Comparison of ENCODE assay signal across 12 mouse cellular contexts in genomic region chr10:4325562-4325961, GRCm38 (mm10). TPM values are rescaled to one million over a fixed set of nuclear protein-coding genes. Genes with fewer than 3 reads are reported as not detected.
A peak's percentile ranks its signal among the peaks of the same experiment; 100 is the strongest.
DNase-seq lines count a peak whose midpoint lies in the region; ATAC-seq and TF ChIP-seq lines count a peak whose summit lies in the region.
"Had no signal": no experiment of that assay in that cellular context is flagged by ENCODE, and none has a peak within 500 bp of the region (broad histone marks: within the 10 kb centered on the region; RNA-seq: fewer than 3 reads in every experiment).

No protein-coding gene starts in this region.

- peak overlapping the region; percentile 41; the same call in 1 of the 2 replicates for H3K27ac ChIP-seq in embryonic facial prominence, embryonic 12.5 days
- H3K27ac ChIP-seq in embryonic facial prominence, embryonic 10.5 days (replicated peaks) = no peak overlapping the region
- no peak overlapping the region for H3K27ac ChIP-seq in kidney, postnatal 0 days
- H3K27ac ChIP-seq in kidney, adult 2 months (ENCODE audit: insufficient read depth, low read depth, low read length) = no peak overlapping the region
- H3K27ac ChIP-seq in MEL (ENCODE audit: control insufficient read depth, low read depth, low read length) = no peak overlapping the region
- H3K27ac ChIP-seq in lung, postnatal 0 days (ENCODE audit: low read length) = 0 out of 2 replicates have a peak overlapping the region, but pooled peaks have one; percentile 21
- no peak overlapping the region for H3K27ac ChIP-seq in forebrain, embryonic 13.5 days

- TF ChIP-seq POLR2A in kidney, adult 2 months (IDR thresholded peaks at IDR 0.05; ENCODE audit: low read depth, low read length) = no peak
- TF ChIP-seq POLR2A in MEL (IDR thresholded peaks at IDR 0.05; ENCODE audit: control insufficient read depth in 1 of 2, insufficient read depth in 1 of 2, low read depth in 1 of 2, low read length in 2 of 2, poor library complexity in 1 of 2) = no peak

- H3K9ac ChIP-seq in embryonic facial prominence, embryonic 12.5 days = no peak overlapping the region
- H3K9ac ChIP-seq in kidney, postnatal 0 days (ENCODE audit: low read depth, low read length) = no peak overlapping the region
- no peak overlapping the region for H3K9ac ChIP-seq in MEL (ENCODE audit: control insufficient read depth, low read depth, low read length, poor library complexity, severe bottlenecking)
- H3K9ac ChIP-seq in lung, postnatal 0 days (replicated peaks; ENCODE audit: low read depth) = no peak overlapping the region; the same call in 1 of the 2 replicates
- no peak overlapping the region for H3K9ac ChIP-seq in forebrain, embryonic 13.5 days

- peaks cover 8% of the 10 kb centered on the region; the same call in 1 of the 2 replicates for H3K4me1 ChIP-seq in embryonic facial prominence, embryonic 12.5 days
- peaks cover 4% of the 10 kb centered on the region; the same call in 1 of the 2 replicates for H3K4me1 ChIP-seq in embryonic facial prominence, embryonic 10.5 days
- 0 out of 2 replicates have a peak, but pooled peaks cover 4% of the 10 kb centered on the region for H3K4me1 ChIP-seq in kidney, postnatal 0 days (replicated peaks; ENCODE audit: insufficient read depth, low read length)
- H3K4me1 ChIP-seq in kidney, adult 2 months (ENCODE audit: control insufficient read depth, insufficient read depth, low read length) = no peaks in the 10 kb centered on the region
- no peaks in the 10 kb centered on the region for H3K4me1 ChIP-seq in MEL (ENCODE audit: control insufficient read depth in 1 of 2, insufficient read depth in 2 of 2, low read length in 2 of 2)
- H3K4me1 ChIP-seq in lung, postnatal 0 days (ENCODE audit: insufficient read depth, low read depth, low read length) = no peaks in the 10 kb centered on the region
- H3K4me1 ChIP-seq in forebrain, embryonic 13.5 days = no peaks in the 10 kb centered on the region

- WGBS in embryonic facial prominence, embryonic 12.5 days = 35% methylated on average over 5 of the region's 5 CpGs
- WGBS in embryonic facial prominence, embryonic 10.5 days = 75% methylated on average over 5 of the region's 5 CpGs
- 26% methylated on average over 5 of the region's 5 CpGs for WGBS in kidney, postnatal 0 days
- WGBS in kidney, adult 2 months = 43% methylated on average over 5 of the region's 5 CpGs
- WGBS in lung, postnatal 0 days = 9% methylated on average over 5 of the region's 5 CpGs
- WGBS in forebrain, embryonic 13.5 days = 77% methylated on average over 5 of the region's 5 CpGs

- no peak overlapping the region for H3K4me3 ChIP-seq in embryonic facial prominence, embryonic 12.5 days
- no peak overlapping the region for H3K4me3 ChIP-seq in embryonic facial prominence, embryonic 10.5 days
- no peak overlapping the region for H3K4me3 ChIP-seq in kidney, postnatal 0 days (replicated peaks; ENCODE audit: low read depth, low read length)
- H3K4me3 ChIP-seq in kidney, adult 2 months (ENCODE audit: insufficient read depth, low read depth, low read length) = no peak overlapping the region
- no peak overlapping the region for H3K4me3 ChIP-seq in MEL (ENCODE audit: control insufficient read depth in 1 of 2, insufficient read depth in 1 of 2, low read depth in 2 of 2, low read length in 2 of 2)
- H3K4me3 ChIP-seq in lung, postnatal 0 days (ENCODE audit: low read depth, low read length) = no peak overlapping the region
- H3K4me3 ChIP-seq in forebrain, embryonic 13.5 days = no peak overlapping the region
- H3K4me3 ChIP-seq: myocyte had no signal

- H3K27me3 ChIP-seq in embryonic facial prominence, embryonic 12.5 days = no peaks in the 10 kb centered on the region
- no peaks in the 10 kb centered on the region for H3K27me3 ChIP-seq in embryonic facial prominence, embryonic 10.5 days (replicated peaks; ENCODE audit: low read depth, poor library complexity, severe bottlenecking)
- no peaks in the 10 kb centered on the region for H3K27me3 ChIP-seq in kidney, postnatal 0 days (ENCODE audit: insufficient read depth, low read length)
- no peaks in the 10 kb centered on the region for H3K27me3 ChIP-seq in kidney, adult 2 months (replicated peaks; ENCODE audit: control insufficient read depth, insufficient read depth, low read length)
- H3K27me3 ChIP-seq in MEL (ENCODE audit: control insufficient read depth in 1 of 2, insufficient read depth in 2 of 2, low read length in 2 of 2) = no peaks in the 10 kb centered on the region
- H3K27me3 ChIP-seq in lung, postnatal 0 days (replicated peaks; ENCODE audit: insufficient read depth, low read length) = no peaks in the 10 kb centered on the region
- no peaks in the 10 kb centered on the region for H3K27me3 ChIP-seq in forebrain, embryonic 13.5 days

- no peak for TF ChIP-seq CTCF in kidney, postnatal 0 days (IDR thresholded peaks at IDR 0.05; ENCODE audit: low read depth)
- no peak for TF ChIP-seq CTCF in kidney, adult 2 months (conservative IDR thresholded peaks at IDR 0.05; ENCODE audit: insufficient read depth, insufficient read length, low read depth, low read length)
- no peak for TF ChIP-seq CTCF in MEL (IDR thresholded peaks at IDR 0.05 in 2 of 3, conservative IDR thresholded peaks at IDR 0.05 in 1 of 3; ENCODE audit: control insufficient read depth in 1 of 3, insufficient read depth in 1 of 3, low read depth in 2 of 3, low read length in 3 of 3, poor library complexity in 1 of 3, severe bottlenecking in 1 of 3)
- no peak for TF ChIP-seq CTCF in lung, postnatal 0 days (IDR thresholded peaks at IDR 0.05)

- no peak for ATAC-seq in embryonic facial prominence, embryonic 12.5 days (ENCODE audit: insufficient number of reproducible peaks, insufficient read depth, low FRiP score, low TSS enrichment)
- no peak for ATAC-seq in kidney, postnatal 0 days (replicated peaks; ENCODE audit: low FRiP score, low read depth)
- peak; percentile 85 for ATAC-seq in lung, postnatal 0 days
- ATAC-seq in forebrain, embryonic 13.5 days = no peak
- ATAC-seq: inflammation-experienced regulatory T-cells, adult 6 months had no signal

- TF ChIP-seq RAD21 in MEL (IDR thresholded peaks at IDR 0.05; ENCODE audit: low read depth, low read length) = no peak

- no peaks in the 10 kb centered on the region for H3K36me3 ChIP-seq in embryonic facial prominence, embryonic 12.5 days
- no peaks in the 10 kb centered on the region for H3K36me3 ChIP-seq in embryonic facial prominence, embryonic 10.5 days (replicated peaks)
- no peaks in the 10 kb centered on the region for H3K36me3 ChIP-seq in kidney, postnatal 0 days (ENCODE audit: insufficient read depth, low read length)
- no peaks in the 10 kb centered on the region for H3K36me3 ChIP-seq in kidney, adult 2 months (ENCODE audit: control insufficient read depth, insufficient read depth, low read length)
- peaks cover 0 to 3% of the 10 kb centered on the region in 2 experiments; a peak in 2 of 4 replicates for H3K36me3 ChIP-seq in MEL (ENCODE audit: control insufficient read depth in 1 of 2, insufficient read depth in 2 of 2, low read length in 2 of 2)
- no peaks in the 10 kb centered on the region for H3K36me3 ChIP-seq in lung, postnatal 0 days (ENCODE audit: insufficient read depth, low read length)
- H3K36me3 ChIP-seq in forebrain, embryonic 13.5 days (ENCODE audit: poor library complexity, severe bottlenecking) = no peaks in the 10 kb centered on the region

- no peaks in the 10 kb centered on the region for H3K79me2 ChIP-seq in MEL (ENCODE audit: control insufficient read depth, insufficient read depth, low read length, poor library complexity)

- DNase-seq in embryonic facial prominence, embryonic 10.5 days (ENCODE audit: low spot score) = no peak
- peak; percentile 57 for DNase-seq in kidney, postnatal 0 days (ENCODE audit: low spot score)
- DNase-seq in kidney, adult 2 months = no peak
- DNase-seq in MEL (ENCODE audit: low read depth, low spot score) = peak; percentile 59
- peak; percentile 66 for DNase-seq in lung, postnatal 0 days (ENCODE audit: low spot score)
- DNase-seq in thymus, adult 18-20 months = no peak
- DNase-seq: gastrocnemius, postnatal 14 days; retina, postnatal 1 day had no signal

- TF ChIP-seq EP300 in MEL (IDR thresholded peaks at IDR 0.05; ENCODE audit: low read depth in 1 of 2, low read length in 2 of 2) = no peak
- TF ChIP-seq EP300 in lung, postnatal 0 days (IDR thresholded peaks at IDR 0.05) = peak; percentile 31; the same call in 1 of the 2 replicates

- no peak overlapping the region for H3K4me2 ChIP-seq in embryonic facial prominence, embryonic 12.5 days (replicated peaks)
- H3K4me2 ChIP-seq in kidney, postnatal 0 days (ENCODE audit: low read length) = no peak overlapping the region
- H3K4me2 ChIP-seq in lung, postnatal 0 days (replicated peaks; ENCODE audit: low read depth, low read length) = no peak overlapping the region
- H3K4me2 ChIP-seq in forebrain, embryonic 13.5 days = no peak overlapping the region

- H3K9me3 ChIP-seq in embryonic facial prominence, embryonic 12.5 days = no peaks in the 10 kb centered on the region
- H3K9me3 ChIP-seq in embryonic facial prominence, embryonic 10.5 days = no peaks in the 10 kb centered on the region; the same call in 1 of the 2 replicates
- no peaks in the 10 kb centered on the region for H3K9me3 ChIP-seq in kidney, postnatal 0 days (replicated peaks; ENCODE audit: low read length)
- no peaks in the 10 kb centered on the region for H3K9me3 ChIP-seq in MEL (replicated peaks; ENCODE audit: insufficient read depth, low read length)
- H3K9me3 ChIP-seq in lung, postnatal 0 days (ENCODE audit: low read length) = peaks cover 3% of the 10 kb centered on the region; the same call in 1 of the 2 replicates
- no peaks in the 10 kb centered on the region; the same call in 1 of the 2 replicates for H3K9me3 ChIP-seq in forebrain, embryonic 13.5 days (replicated peaks)

TF ChIP-seq in MEL, 35 proteins besides CTCF, POLR2A, EP300 and RAD21 (continues in another document):
- no peak for TF ChIP-seq HCFC1 (IDR thresholded peaks at IDR 0.05; ENCODE audit: low read depth, low read length)
- TF ChIP-seq CHD2 (IDR thresholded peaks at IDR 0.05; ENCODE audit: low read length) = no peak
- no peak for TF ChIP-seq E2F4 (IDR thresholded peaks at IDR 0.05; ENCODE audit: borderline replicate concordance, low read depth, low read length)
- no peak for TF ChIP-seq ZKSCAN1 (IDR thresholded peaks at IDR 0.05; ENCODE audit: low read depth, low read length)
- no peak for TF ChIP-seq UBTF (IDR thresholded peaks at IDR 0.05; ENCODE audit: borderline replicate concordance, insufficient read depth, low read depth, low read length)

RNA-seq across cellular contexts. Expression of gene Akap12, which starts 59.4 kb away (rescaled TPM):
- 34.5 and 37.5 TPM in 2 replicates for polyA plus RNA-seq in embryonic facial prominence, embryonic 12.5 days (2016; fragmentation: Nextera tagmentation; extraction: Ambion mirVana)
- polyA plus RNA-seq in embryonic facial prominence, embryonic 10.5 days (2016; fragmentation: Nextera tagmentation; extraction: Ambion mirVana) = 22.1 and 24.3 TPM in 2 replicates
- polyA plus RNA-seq in kidney, postnatal 0 days (2015; fragmentation: Nextera tagmentation; extraction: Ambion mirVana) = 53.7 and 54.4 TPM in 2 replicates
- polyA plus RNA-seq in kidney, adult 2 months (2012; rRNA removed) = 5.0 and 6.0 TPM in 2 replicates
- 0.08 and 0.16 TPM in 2 replicates for total RNA-seq in MEL (2012; rRNA removed)
- polyA plus RNA-seq in MEL (2012; ENCODE audit: insufficient read depth in 1 of 2, insufficient read length in 2 of 2, low read depth in 1 of 2, low replicate concordance in 2 of 2, missing spikeins in 1 of 2) = under 1 TPM in 1 of 2 experiments, not detected in 1; 0.42 TPM
- polyA plus RNA-seq in lung, postnatal 0 days (2015; fragmentation: Nextera tagmentation; extraction: Ambion mirVana) = 49.7 and 59.9 TPM in 2 replicates
- 14.7 and 16.3 TPM in 2 replicates for polyA plus RNA-seq in forebrain, embryonic 13.5 days (2015; fragmentation: Nextera tagmentation; extraction: Ambion mirVana)

Comparison
In these comparisons a context has a peak if more than half of its experiments do, and no peak if none do; other contexts are left out.
1. H3K27ac ChIP-seq: peak in embryonic facial prominence, embryonic 12.5 days (single experiment) and lung, postnatal 0 days (single experiment); none in embryonic facial prominence, embryonic 10.5 days (single experiment), kidney, postnatal 0 days (single experiment), kidney, adult 2 months (single experiment), MEL (single experiment) and forebrain, embryonic 13.5 days (single experiment).
2. DNase-seq: peak in kidney, postnatal 0 days (single experiment), MEL (single experiment) and lung, postnatal 0 days (single experiment); none in embryonic facial prominence, embryonic 10.5 days (single experiment), kidney, adult 2 months (single experiment) and thymus, adult 18-20 months (0 of 2).